Mouse (Mus musculus): ENCODE results near the gene Atp5e.

Gene Atp5e

DNA sequence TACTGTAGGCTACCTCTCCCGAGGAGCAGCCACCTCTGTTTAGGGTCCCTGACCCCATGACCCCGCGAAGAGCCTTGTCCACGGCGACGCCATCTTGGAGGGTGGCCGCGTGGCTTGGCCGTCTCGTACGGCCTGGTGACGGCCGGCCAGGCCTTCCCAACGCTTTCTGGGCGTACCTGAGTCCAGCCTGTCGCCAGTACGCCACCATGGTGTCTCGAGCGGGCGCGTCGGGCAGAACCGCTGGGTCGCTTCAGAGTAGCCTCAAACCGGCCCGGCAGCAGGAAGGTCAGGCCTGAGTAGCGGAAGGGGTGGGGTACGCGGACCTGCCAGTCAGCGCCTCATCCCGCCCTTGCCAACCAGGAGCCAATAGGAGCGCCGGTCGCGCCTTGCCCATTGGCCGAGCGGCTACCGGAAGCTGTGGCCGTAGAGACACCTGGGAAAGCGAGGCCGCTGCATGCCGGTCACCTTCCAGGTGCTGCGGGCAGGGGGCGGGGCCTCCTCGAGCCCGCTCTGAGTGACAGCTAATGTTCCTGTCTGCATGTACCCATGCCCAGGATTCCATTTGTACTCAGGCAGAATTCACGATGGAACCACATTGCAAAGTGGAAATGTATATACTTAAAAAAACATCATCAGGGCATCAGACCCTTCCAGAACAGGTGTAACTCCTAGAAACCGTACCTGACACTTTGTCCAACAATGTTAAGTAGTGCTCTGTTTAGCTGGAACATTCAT is at the start of gene Atp5e:
Gene Atp5e, minus strand, starts transcription at position 317 of the 735 bp plus-strand sequence.
- DNase-seq (ENCODE audit: low spot score), result peak; percentile 97

DNA sequence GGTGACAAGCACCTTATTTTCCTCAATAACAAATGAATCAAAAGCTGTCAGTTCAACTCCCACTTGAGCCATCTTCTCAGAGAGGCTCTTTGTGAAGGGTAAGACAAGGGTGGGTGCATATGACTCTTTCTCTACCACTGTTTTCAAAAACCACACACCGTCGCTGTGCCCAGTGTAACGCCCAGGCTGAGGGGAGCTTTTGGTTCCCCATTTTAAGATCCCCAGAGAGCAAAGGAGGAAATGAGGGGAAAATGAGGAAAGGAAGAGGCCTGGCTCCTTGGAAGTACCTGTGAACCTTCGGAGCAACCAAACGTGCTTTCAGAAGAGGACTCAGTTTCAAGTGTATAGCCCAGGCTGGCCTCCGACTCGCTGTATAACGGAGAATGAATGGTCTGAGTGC is 45.9 kb upstream of the Atp5e start:
- no peak for DNase-seq (ENCODE audit: low spot score)

DNA sequence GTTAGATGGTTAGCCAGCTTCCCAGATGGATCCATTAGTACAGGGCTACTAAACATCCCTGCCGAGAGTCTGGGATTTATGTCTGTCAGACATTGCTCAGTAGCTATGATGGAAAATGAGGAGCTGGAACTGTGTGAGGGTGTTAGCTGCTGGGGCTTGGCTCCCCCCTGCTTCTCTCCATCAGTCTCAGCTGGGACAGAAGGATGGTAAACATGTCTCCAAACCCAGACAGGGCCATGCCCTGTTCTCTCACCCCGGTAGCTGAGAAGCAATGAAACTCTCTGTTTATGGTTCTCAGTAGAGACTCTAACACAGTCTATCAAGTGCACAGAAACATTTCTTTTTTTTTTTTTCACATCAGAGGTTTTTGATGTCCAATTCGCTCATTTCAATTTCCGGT is 44.1 kb upstream of the Atp5e start:
- no peak for DNase-seq (ENCODE audit: low spot score)

DNA sequence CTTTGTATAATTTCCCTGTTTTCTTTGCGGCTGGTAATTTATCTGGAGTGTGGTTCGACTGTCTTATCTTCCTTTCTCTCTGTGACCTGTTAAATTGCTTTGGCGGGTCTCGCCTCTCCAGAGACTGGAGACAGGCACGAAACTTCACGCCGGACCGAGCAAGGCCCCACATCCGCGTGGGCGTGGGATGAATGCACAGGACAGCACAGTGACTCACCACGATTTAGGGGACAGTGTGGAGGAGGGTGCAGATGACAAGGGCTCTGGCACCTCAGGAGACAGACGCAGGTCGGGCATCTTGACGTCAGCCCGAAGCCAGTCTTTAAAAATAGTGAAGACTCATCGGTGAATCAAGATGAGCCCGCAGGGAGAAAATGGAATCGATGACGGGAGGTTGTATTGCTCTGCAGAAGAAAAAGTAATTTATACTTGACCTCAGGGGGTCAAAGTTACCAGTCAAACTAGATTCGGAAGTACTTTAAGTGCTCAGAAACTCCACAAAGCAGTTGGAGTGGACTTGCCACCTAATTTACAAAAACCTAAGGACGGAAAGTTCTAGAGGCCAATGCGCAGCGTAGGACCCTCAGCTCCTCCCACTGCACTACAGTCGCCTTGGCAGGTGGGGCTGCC is 39.0 kb upstream of the Atp5e start:
- no peak for DNase-seq (ENCODE audit: low spot score)

DNA sequence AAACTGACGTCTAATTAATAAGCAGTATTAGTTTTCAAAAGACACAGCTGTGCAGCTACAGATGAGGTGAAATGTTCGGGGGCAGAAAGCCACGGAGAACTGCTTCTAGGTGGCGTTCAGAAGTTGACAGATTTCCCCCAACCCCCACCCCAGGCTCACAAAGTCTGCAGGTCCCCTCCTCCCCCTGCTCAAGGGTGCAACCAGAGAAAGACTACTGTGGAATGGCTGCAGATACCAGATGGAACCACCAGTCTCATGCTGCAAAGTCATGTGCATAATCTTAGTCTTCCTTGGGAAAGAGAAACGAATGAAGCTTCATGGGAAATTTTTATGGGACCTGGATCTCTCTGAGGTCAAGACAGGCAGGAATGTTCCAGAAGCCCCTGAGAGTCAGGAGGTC is 38.4 kb upstream of the Atp5e start:
- DNase-seq (ENCODE audit: low spot score), result no peak

DNA sequence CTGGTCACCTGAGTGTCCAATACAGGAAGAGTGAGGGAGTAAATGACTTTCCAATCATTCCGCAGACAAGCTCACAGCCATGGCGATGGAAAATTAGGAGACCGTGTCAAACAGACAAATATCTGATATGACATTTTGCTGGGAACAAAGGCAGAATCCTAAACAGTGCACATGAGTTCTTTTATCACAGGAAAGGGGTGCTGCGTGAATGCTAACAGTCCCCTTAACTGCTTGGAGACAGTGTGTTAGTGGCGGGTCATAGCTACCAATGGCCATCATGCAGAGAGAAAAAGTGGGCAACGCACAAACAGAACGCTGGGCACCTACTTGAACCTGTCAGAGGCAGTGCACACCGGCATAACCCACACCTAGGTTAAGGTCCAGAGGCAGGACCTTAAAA is 37.6 kb upstream of the Atp5e start:
- no peak for DNase-seq (ENCODE audit: low spot score)

DNA sequence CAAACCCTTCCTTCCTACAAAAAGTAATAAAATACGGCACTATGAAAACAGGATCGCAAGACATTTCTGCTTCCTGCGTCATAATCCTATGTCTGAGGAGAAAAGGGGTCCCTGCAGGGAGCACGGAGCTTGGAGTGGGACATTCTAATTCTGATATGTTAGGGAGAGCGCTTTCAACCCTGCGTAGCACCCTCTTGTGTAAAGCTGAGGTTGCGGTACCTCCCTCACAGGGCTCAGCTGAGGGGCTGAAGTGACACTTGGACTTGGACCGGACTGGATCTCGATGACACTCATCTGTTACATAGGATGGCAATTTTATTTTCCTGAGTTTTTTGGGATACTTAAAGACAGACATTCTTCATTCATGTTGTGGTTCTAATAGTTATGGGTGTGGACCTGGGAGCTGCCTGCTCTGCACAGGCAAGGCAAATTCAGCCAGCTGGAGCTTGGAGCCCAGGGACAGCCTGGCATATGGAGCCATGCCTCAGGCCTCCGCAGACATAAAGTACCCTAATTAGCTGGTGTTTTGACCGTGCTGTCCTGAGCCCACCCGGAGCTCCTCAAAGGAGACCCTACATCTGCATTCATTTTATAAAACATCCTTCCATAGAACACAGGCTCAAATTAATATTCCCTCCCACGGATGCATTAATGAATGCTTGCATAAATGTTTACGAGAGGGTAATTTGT is 37.1 kb upstream of the Atp5e start:
- no peak for DNase-seq (ENCODE audit: low spot score)

DNA sequence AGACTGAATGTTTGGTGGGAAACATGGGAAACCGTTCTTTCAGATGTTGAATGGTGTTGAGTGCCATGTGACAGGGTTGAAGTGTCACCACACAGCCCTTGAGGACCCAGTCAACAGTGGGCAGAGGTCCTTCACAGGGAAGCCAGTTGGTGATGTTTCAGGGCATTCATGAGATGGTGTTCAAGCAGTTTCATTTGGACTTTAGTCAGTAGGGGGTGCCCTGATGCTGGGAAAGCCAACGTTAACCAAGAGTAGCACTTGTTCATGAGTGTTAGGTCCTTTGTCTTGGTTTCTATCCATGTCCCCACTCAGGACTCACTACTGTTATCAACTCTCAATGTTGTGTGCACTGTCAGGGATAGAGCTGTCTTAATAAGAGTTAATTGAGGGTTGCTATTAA is 29.0 kb upstream of the Atp5e start:
- DNase-seq (ENCODE audit: low spot score), result peak; percentile 14

DNA sequence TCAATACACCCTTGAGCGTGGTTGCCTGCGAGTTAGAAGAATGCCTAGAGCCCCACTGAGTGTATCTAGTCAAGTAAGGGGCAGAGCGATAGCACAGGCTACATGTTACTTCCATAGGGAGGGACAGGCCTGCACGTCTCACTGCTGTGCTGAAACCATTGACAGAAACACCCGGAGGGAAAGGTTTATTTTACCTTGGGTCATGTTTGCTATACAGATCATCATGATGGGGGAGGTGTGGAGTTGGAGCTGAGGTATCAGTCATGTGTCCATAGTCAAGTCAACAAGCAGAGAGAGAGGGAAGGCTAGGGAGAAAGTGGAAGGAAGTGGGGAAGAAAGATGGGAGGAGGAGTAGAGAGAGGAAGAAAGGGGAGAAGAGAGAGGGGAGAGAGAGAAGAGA is 23.1 kb upstream of the Atp5e start:
- DNase-seq (ENCODE audit: low spot score), result no peak

DNA sequence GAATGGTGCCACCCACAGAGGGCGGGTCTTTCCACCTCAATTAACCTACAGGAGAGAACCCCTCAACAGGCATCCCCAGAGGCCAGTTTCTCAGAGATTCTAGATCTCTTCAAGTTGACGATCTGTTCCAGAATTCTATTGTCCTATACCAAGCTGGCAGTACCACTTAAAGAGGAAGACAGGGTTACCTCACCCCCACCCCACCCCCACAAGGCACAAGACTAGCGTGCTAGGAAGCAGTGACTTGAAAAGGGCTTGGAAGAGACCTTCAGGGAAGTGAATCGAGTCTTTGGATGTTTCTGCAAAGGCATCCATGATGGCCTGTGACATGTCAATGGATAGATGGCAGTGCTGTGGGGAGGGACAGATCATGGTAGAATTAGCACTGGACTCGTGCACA is 14.8 kb upstream of the Atp5e start:
- no peak for DNase-seq (ENCODE audit: low spot score)

DNA sequence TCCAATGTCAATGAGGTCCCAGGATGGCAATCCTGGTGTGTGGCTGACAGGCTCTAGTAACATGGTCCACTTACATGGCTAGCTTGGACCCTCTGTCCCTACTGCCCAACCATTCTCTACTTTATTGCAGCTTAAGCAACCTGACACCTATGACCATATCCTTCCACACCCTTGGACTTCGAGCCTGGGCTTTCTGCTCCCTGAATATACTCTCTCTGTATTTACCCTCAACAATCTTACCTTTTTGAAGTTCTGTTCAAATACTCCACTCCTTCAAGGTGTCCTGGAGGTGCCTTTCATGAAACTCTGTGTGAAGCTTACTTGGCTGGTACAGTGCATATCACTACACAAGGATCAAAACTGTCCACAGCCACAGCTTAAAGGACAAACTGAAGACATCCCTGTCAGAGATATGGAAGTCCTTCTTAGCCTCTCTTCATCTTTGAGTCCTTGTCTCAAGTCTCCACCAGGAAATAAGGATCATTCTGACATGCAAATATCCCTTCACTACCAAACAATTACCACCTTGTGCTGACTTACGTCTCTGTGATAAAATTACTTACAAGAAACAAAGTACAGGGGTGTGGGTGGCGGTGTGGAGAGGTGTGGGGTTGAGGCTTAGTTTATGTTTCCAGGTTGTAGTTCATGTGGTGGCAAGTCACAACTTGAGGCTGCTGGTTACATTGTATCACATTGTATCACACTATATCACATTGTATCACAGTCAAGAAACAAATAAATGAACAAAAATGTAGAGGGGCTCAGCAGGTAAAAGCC is 13.8 kb upstream of the Atp5e start:
- no peak for DNase-seq (ENCODE audit: low spot score)

DNA sequence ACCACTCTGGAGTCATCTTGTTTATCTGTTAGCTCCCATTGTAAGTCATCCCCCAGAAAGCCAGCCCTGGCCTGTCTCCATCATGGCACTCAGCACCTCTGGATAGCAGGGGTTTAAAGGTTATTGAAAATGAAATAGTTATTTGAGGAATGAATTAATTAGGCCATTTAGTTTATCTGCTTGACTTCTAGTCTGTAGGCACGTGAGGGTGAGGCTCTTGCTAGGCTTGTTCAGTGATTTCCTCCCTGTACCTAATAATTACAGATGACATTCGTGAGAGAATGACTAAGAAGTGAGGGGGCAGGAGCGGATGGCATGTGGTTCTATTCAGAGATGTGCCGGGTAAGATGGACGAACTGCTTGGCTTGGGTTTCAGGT is 9.6 kb upstream of the Atp5e start:
- DNase-seq (ENCODE audit: low spot score), result no peak

DNA sequence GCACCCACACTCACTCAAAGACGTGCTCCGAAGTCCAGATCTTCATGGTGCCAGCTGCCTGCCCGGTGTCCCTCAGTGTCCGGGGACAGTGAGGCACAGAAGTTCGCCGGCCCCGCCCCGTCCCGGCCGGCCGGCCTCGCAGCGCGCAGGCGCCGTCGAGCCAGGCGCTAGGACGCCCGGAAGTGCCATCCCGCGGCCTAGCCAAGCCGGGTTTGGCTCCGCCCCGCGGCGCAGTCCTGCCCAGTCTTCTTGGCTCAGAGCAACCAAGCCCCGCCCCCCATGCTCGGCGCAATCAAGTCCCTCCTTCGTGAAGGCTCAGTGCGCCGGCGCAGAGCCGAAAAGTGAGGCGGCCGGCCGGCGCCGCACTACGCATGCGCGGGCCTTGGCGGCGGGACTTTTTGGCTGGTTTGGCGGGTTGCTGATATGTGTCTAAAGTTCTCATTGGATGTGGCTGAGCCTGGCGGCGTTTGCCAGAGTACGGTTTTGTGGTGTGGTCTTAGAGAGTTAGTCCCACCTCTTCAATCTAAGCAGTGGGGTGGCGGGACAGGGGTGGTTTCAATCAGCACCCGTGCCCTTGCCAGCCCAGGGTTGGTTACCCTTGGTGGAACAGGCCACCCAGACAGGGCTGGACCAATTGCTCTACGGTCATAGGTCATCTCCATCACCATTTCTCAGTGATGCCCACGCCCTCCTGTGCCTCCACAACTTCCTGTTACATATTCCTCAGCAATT is 9.1 kb upstream of the Atp5e start, which contains the start of gene Prelid3b:
Gene Prelid3b, minus strand, starts transcription at position 264 of the 732 bp plus-strand sequence.
- peak; percentile 98 for DNase-seq (ENCODE audit: low spot score)

DNA sequence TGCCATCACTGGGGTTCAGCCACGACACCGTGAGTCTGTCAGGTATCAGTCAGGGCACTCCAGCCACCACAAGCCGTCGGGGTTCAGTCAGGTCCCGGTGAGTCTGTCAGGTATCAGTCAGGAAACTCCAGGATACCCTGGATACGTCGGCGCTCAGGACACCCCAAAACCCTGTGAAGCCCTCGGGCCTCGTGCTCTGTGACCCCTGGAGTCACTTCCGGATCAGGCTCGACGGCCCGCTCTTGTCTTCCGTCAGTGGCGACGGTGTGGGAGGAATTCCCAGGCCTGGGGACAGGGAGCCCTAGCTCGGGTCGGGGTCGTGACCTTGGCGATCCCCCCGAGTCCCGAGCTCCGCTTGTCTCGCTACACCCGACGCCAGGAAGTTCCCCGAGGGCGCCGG is 8.5 kb upstream of the Atp5e start:
- peak; percentile 57 for DNase-seq (ENCODE audit: low spot score)

DNA sequence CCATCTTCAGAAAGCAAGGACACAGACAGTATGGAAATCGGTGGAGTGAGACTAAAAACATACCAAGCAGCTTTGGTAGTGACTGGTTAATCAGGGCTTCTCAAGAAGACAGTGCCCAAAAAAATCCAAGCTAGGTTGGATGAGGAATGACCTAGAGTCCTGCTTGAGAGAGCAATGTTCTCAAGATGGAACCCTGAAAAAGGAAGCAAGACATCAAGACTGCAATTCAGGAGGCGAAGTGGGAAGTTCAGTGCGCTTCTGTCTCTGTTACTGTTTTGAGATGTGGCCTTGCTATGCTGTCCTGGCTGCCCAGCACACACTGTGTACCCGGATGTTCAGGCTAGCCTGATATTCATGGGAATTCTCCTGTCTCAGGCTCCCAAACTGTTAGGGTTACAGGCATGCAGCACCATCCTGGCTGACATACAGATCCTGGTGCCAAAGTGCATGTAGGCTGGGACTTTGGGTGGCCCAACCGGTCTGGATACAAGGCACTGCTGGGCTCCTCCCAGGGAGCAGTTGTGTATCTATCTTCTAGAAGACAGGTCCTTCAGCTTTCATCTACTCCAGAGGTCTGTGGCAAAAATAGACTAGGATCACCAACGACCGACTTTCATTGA is 7.0 kb upstream of the Atp5e start:
- DNase-seq (ENCODE audit: low spot score), result no peak

DNA sequence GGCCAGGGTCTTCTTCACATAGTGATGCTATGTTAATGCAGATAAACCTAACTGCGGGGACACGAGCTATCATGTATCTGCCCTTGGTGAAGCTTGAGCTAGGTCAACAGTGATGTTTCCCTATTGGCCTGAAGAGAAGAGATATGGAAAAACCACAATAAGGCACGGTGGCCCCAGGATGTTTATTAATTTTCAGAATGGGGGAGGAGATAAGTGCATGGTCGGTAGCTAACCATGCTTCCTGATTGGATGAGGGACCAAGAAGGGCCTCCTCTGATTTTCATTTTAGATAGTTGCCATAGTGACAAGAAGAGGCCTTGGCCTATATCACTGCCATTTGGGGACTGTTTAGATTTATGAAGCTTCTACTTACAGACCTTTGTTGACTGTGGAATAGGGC is 6.4 kb upstream of the Atp5e start:
- DNase-seq (ENCODE audit: low spot score), result no peak

DNA sequence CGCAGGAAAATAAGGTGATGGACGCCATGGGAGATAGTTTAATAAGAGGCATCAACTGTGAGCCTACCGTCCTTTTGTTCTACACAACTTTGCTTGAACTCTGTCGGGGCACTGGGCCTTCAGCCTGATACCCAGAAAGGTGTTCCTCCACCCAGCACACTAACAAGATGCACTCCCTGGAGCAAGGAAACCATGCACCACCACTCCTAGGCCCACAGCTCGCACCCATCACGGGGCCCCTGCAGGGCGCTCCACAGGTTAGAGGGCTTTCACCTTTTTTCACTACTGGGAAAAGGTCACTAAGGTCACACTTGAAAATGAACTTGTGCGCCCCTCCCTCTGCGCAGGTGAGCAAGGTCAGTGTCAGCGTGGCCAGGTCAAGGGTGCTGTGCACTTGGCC is 535 bp downstream of the Atp5e start:
- DNase-seq (ENCODE audit: low spot score), result no peak

DNA sequence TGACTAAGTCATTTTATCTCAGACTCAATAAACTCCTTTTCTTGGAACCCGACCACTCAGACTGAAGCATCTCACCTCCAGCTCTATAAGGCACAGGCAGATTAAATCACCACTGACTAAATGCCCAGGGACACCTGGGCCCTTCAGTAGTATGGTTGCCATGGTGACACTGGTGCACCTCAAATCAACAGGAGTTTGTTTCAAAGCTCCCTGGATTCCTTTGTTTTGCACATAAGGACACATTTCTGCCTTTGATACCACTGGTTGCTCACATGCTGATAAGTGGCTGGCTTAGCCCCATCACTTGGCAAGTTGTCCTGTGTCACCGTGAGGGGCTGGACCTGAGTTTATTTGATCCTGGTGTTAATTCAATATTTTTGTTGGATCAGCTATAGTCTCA is 4.5 kb downstream of the Atp5e start:
- DNase-seq (ENCODE audit: low spot score), result no peak

DNA sequence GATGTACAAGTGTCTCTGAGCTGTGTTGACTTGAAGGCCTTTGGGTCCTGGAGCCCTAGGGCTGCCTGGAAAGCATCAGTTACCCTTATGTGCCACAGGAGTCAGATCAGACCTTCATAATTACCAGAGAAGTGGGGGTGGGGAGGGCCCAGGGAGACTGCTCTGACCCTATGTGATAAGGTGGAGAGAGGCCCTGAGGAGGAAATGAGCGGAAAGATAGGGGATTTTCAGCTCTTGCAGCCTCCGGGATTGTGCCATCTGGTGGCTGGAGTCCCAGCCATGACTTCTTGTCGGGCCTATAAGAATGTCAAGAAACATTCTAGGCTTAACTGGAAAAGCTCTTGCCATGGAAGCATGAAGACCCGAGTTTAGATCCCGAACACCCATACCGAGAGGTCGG is 10.2 kb downstream of the Atp5e start:
- DNase-seq (ENCODE audit: low spot score), result no peak

DNA sequence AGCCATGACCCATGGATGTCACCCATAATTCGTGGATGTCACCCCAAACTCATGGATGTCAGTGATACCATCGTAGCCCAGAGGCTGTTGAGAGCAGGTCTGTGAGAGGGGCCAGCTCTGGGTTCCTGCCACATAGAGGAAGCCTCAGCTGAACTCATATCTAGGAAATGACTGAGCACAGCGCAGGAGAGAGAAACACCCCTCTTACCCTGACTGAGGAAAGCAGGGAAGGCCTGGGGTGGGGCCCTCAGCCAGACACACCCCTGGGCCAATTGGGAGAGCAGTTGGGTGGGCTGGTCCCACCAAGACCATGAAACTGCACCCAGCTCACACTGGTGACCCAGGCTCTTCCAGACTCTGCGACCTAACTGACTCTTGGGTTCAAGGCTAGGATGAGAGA is 13.6 kb downstream of the Atp5e start, which contains the start of gene Tubb1:
Gene Tubb1, plus strand, starts transcription at position 343 of the 400 bp plus-strand sequence.
- DNase-seq (ENCODE audit: low spot score), result no peak

DNA sequence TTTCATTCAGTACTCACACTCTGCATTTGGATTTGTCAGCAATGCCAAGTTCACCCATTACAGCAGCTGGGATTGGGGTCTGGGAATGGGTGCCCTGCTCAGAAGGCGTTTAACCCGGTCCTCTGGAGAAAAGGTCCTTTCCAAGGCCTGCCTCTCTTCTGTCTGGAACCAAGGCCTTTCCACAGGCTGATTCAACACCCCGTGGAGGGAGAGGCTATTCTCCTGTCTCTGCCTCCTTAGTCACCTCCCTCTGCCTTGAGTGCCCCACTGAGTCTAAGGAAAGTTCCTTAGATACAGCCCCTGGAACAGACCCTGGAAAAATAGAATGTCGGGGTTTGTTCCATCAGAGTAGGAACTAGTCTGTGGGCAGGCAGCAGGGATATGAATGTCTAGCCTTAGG is 15.5 kb downstream of the Atp5e start:
- DNase-seq (ENCODE audit: low spot score), result no peak
